Mouse (Mus musculus) myocyte (in vitro differentiated cells): ENCODE measurements at regions not wholly inside any gene's neighbourhood (a gene's known extent, or its start where the extent isn't known, plus 50 kb on each side); places are given as distances from the start of the nearest gene placed in this dataset.

Experiments used
- H3K27me3 ChIP-seq: one replicate; pipeline ENCODE4 v1.6.1; 2011; ENCODE audit not compliant: control insufficient read depth, insufficient read depth, insufficient read length
- H3K36me3 ChIP-seq: one replicate; pipeline ENCODE4 v1.6.1; 2011; ENCODE audit not compliant: control insufficient read depth, insufficient read depth
- H3K4me2 ChIP-seq: one replicate; pipeline ENCODE4 v1.6.1; 2011; ENCODE audit warnings: low read depth, control low read depth
- H3K4me3 ChIP-seq: one replicate; pipeline ENCODE4 v1.5.1; 2011; ENCODE audit warnings: mild to moderate bottlenecking, control low read depth, moderate library complexity
- H3K79me2 ChIP-seq: one replicate; pipeline ENCODE4 v1.6.1; 2011; ENCODE audit not compliant: control insufficient read depth, insufficient read depth
- H3ac ChIP-seq: one replicate; pipeline ENCODE4 v1.6.1; 2011; ENCODE audit not compliant: control insufficient read depth, insufficient read length
- CEBPB ChIP-seq: IDR thresholded peaks from 2 replicates; pipeline ENCODE4 v1.6.1; 2011; ENCODE audit warnings: mild to moderate bottlenecking, moderate library complexity; ENCODE audit not compliant: poor library complexity, insufficient read depth, severe bottlenecking
- E2F4 ChIP-seq: IDR thresholded peaks from one replicate; pipeline ENCODE4 v1.6.1; 2011; ENCODE audit warnings: mild to moderate bottlenecking, control low read depth, moderate library complexity; ENCODE audit not compliant: insufficient read depth
- MAX ChIP-seq: IDR thresholded peaks from one replicate; pipeline ENCODE4 v1.6.1; 2011; ENCODE audit warnings: low read depth, mild to moderate bottlenecking, control low read depth
- MYOD1 ChIP-seq, 3 experiments: IDR thresholded peaks; one replicate each; pipeline ENCODE4 v1.6.1; 2011; ENCODE audit warnings: control low read depth in 2 of 3, low read depth in 2 of 3, mild to moderate bottlenecking in 2 of 3, moderate library complexity in 1 of 3; ENCODE audit not compliant: insufficient read length in 2 of 3, control insufficient read depth in 1 of 3
- MYOG ChIP-seq, 3 experiments: IDR thresholded peaks; one replicate each; pipeline ENCODE4 v1.6.1; 2011; ENCODE audit warnings: control low read depth in 2 of 3, low read depth in 2 of 3, mild to moderate bottlenecking in 2 of 3; ENCODE audit not compliant: insufficient read length in 2 of 3, control insufficient read depth in 1 of 3, insufficient read depth in 1 of 3
- POLR2A ChIP-seq: IDR thresholded peaks from one replicate; pipeline ENCODE4 v1.6.1; 2011; ENCODE audit warnings: low read depth, mild to moderate bottlenecking, control low read depth, moderate library complexity; ENCODE audit not compliant: insufficient read length
- POLR2AphosphoS2 ChIP-seq: IDR thresholded peaks from one replicate; pipeline ENCODE4 v1.6.1; 2011; ENCODE audit warnings: low read depth, control low read depth; ENCODE audit not compliant: insufficient read length
- REST ChIP-seq: IDR thresholded peaks from one replicate; pipeline ENCODE4 v1.6.1; 2011; ENCODE audit warnings: mild to moderate bottlenecking, control low read depth, moderate library complexity; ENCODE audit not compliant: insufficient read depth, insufficient read length
- SRF ChIP-seq: IDR thresholded peaks from one replicate; pipeline ENCODE4 v1.6.1; 2011; ENCODE audit warnings: low read depth; ENCODE audit not compliant: control insufficient read depth, insufficient read length
- TCF12 ChIP-seq: IDR thresholded peaks from one replicate; pipeline ENCODE4 v1.6.1; 2011; ENCODE audit warnings: mild to moderate bottlenecking, control low read depth; ENCODE audit not compliant: poor library complexity, insufficient read depth, severe bottlenecking
- TCF3 ChIP-seq: IDR thresholded peaks from one replicate; pipeline ENCODE4 v1.6.1; 2011; ENCODE audit warnings: low read depth, control low read depth; ENCODE audit not compliant: insufficient read length
- USF1 ChIP-seq: IDR thresholded peaks from one replicate; pipeline ENCODE4 v1.6.1; 2011; ENCODE audit warnings: low read depth, mild to moderate bottlenecking, control low read depth, moderate library complexity

DNA sequence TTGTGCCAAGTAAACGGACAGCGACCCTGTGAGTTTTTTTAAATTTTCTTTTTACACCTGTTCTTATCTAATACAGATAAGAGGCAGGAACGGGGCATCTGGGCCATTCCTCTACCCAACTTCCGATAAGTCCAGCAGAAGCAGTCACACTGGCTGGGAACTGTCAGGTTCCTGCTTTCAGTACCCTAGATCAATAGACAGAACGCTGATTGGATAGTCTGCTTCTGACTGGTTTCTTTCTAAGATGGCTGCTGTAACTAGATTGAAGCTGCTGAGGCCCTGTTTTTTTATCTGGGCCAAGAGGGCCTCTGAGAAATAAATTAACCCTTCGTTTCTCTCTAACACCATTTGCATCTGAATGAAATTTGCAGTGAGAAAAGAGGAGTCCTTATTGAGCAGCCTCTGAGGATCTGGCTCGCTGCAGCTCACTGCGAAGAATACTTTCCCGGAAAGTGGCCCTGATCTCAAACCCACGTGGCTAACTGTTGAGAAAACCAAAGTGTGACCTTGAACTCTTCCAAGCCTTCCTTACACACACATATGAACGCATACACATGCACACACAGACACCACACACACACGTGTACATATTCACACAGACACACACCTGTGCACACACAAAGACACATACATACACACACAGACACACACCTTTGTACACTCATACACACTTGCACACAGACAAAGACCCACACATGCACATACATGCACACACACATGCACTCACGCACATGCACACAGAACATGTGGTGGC, 253.8 kb downstream of the Irs2 start:
- H3K79me2 ChIP-seq = no peaks in the 10 kb centered on the region
- TF ChIP-seq E2F4 (no peak), SRF (no peak), CEBPB (no peak), MYOG (IDR thresholded peaks at IDR 0.05; ENCODE audit: control insufficient read depth in 1 of 3, insufficient read depth in 1 of 3, insufficient read length in 2 of 3, low read depth in 2 of 3) (no peak), POLR2AphosphoS2 (no peak), TCF12 (no peak), REST (no peak), USF1 (no peak), MAX (no peak), MYOD1 (IDR thresholded peaks at IDR 0.05; ENCODE audit: control insufficient read depth in 1 of 3, insufficient read length in 2 of 3, low read depth in 2 of 3) (no peak), TCF3 (no peak), POLR2A (no peak)
- H3ac ChIP-seq = no peak overlapping the region
- H3K36me3 ChIP-seq = no peaks in the 10 kb centered on the region
- no peak overlapping the region for H3K4me2 ChIP-seq
- H3K4me3 ChIP-seq = no peak overlapping the region
- peaks cover 12% of the 10 kb centered on the region for H3K27me3 ChIP-seq

DNA sequence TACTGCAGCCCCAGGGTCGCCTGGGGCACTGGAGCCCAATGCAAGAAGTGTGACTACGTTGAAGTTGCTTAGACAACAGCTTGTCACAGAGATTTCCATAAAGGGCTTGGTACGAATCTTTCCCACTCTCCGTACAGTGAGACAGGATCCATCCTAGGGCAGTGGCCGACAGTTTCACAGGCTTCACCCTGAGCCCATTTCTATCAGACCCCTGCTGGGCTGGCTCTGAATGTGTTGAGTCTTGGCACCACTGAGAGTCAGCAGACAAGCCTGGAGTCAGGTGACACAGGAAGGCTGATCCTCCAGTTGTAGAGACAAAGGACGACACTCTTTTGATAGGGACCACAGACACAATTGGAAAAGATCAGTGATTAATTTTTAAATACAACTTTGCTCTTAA, 255.2 kb downstream of the Irs2 start:
- Histone ChIP-seq H3K79me2 (no peaks in the 10 kb centered on the region), H3K27me3 (peaks cover 12% of the 10 kb centered on the region), H3K4me2 (no peak overlapping the region), H3ac (no peak overlapping the region), H3K36me3 (no peaks in the 10 kb centered on the region), H3K4me3 (no peak overlapping the region)
- TF ChIP-seq REST (no peak), POLR2AphosphoS2 (no peak), E2F4 (no peak), USF1 (no peak)

DNA sequence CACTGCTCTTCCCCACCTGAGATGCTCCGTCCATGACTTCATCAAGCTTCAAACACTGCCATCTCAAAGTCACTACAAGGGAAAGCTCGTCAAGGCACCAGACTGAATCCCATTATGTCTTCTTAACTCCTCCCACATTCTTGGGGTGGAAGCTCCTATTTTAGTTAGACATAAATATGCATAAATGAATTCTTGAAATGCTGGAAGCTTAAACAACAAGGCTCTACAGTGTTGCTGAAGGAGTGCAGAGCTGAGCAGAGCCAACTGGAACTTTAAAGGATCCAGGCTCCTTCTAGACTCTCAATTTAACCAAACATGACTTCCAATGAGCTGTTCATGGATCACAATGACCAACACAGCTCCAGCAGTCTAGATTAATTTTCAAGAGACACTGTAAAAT, 261.1 kb downstream of the Irs2 start:
- H3K4me2 ChIP-seq = no peak overlapping the region
- no peaks in the 10 kb centered on the region for H3K36me3 ChIP-seq
- no peak overlapping the region for H3ac ChIP-seq
- H3K4me3 ChIP-seq = no peak overlapping the region
- no peaks in the 10 kb centered on the region for H3K79me2 ChIP-seq
- no peaks in the 10 kb centered on the region for H3K27me3 ChIP-seq
- no peak for TF ChIP-seq CEBPB
- no peak for TF ChIP-seq POLR2A
- TF ChIP-seq MYOG (IDR thresholded peaks at IDR 0.05; ENCODE audit: control insufficient read depth in 1 of 3, insufficient read depth in 1 of 3, insufficient read length in 2 of 3, low read depth in 2 of 3) = no peak
- no peak for TF ChIP-seq TCF3
- TF ChIP-seq SRF = no peak
- no peak for TF ChIP-seq POLR2AphosphoS2
- no peak for TF ChIP-seq MAX
- no peak for TF ChIP-seq USF1
- TF ChIP-seq E2F4 = no peak
- TF ChIP-seq REST = no peak
- TF ChIP-seq TCF12 = no peak
- no peak for TF ChIP-seq MYOD1 (IDR thresholded peaks at IDR 0.05; ENCODE audit: control insufficient read depth in 1 of 3, insufficient read length in 2 of 3, low read depth in 2 of 3)

DNA sequence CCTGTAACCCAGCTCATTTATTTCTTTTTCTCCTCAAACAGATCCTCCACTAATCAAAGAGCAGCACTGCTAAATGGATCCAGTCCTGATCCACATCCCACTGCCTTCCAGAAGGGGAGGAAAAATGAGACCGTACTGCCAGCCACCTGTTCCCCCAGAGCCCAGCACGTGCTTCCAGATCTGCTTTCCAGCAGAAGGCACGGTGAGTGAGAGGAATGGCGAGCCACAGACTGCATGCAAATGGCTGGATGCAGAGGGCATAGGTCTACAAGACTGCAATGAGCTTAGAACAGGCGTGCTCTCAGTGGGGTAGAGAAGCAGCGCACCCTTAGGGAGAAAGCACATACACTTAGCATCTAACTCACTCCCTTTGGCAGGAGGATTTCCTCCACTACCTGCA, 265.0 kb downstream of the Irs2 start:
- no peak overlapping the region for H3K4me3 ChIP-seq

DNA sequence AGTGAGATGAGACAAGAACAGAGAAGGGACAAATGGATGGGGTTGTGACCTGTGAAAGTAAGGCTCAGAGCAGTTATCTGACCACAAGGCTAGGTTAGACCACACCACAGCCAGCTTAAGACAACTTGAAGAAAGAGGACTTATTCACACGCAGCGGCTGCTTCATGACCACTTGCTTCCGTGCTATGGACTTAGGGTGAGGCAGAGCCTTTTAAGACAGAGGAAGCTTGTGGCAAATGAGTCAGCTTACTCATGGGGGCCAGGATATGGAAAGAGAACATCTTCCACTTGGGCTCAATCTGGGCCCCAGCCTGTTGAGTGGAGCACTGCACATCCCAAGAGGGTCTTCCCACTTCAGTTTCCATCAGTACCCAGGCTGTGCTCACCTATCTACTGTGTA, 267.4 kb downstream of the Irs2 start:
- no peak overlapping the region for H3K4me2 ChIP-seq
- no peaks in the 10 kb centered on the region for H3K79me2 ChIP-seq
- TF ChIP-seq CEBPB = no peak
- no peak for TF ChIP-seq USF1
- no peak for TF ChIP-seq REST
- no peak for TF ChIP-seq MYOD1 (IDR thresholded peaks at IDR 0.05; ENCODE audit: control insufficient read depth in 1 of 3, insufficient read length in 2 of 3, low read depth in 2 of 3)
- no peak overlapping the region for H3K4me3 ChIP-seq
- H3K36me3 ChIP-seq = no peaks in the 10 kb centered on the region
- H3K27me3 ChIP-seq = no peaks in the 10 kb centered on the region
- H3ac ChIP-seq = no peak overlapping the region

More for the DNA sequence above, 265.0 kb downstream of the Irs2 start:
- H3ac ChIP-seq = no peak overlapping the region
- H3K36me3 ChIP-seq = no peaks in the 10 kb centered on the region
- H3K27me3 ChIP-seq = no peaks in the 10 kb centered on the region
- H3K4me2 ChIP-seq = no peak overlapping the region
- TF ChIP-seq CEBPB = no peak
- TF ChIP-seq MYOD1 (IDR thresholded peaks at IDR 0.05; ENCODE audit: control insufficient read depth in 1 of 3, insufficient read length in 2 of 3, low read depth in 2 of 3) = peak in 1 of 3 experiments; percentile 10
- no peak for TF ChIP-seq MYOG (IDR thresholded peaks at IDR 0.05; ENCODE audit: control insufficient read depth in 1 of 3, insufficient read depth in 1 of 3, insufficient read length in 2 of 3, low read depth in 2 of 3)
- TF ChIP-seq REST = no peak
- H3K79me2 ChIP-seq = no peaks in the 10 kb centered on the region
